Mouse (Mus musculus) ZHBTc4 (cell line): ENCODE data around the gene Fignl1.

Experiments
- DNase-seq: peaks from one replicate; pipeline ENCODE4 v3.0.0-alpha.2; 2011; ENCODE audit warnings: low read depth, low spot score

Gene Fignl1

DNA sequence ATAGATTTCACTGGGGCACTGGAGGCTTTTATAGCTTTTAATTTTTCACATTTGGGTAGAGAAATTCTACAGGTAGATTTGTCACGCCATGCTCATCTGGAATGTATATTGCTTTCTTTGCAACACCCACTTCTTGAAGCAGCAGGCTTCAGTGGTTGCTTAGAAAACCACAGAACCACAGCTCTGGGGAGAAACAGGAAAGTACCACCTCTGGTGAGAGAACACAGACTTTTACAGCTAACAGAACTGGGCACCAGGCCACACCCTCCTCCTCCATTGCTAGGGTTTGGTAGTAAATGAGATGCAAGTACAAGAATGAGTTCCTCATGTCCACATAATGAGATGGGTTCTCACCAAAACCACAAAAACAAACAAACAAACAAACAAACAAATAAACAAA is 42.7 kb downstream of the Fignl1 start:
- DNase-seq: no peak

- DNase-seq: no peak
These were observed 43.3 kb downstream of the Fignl1 start for GRCm38 (mm10) chr11:11765414-11765813.

DNA sequence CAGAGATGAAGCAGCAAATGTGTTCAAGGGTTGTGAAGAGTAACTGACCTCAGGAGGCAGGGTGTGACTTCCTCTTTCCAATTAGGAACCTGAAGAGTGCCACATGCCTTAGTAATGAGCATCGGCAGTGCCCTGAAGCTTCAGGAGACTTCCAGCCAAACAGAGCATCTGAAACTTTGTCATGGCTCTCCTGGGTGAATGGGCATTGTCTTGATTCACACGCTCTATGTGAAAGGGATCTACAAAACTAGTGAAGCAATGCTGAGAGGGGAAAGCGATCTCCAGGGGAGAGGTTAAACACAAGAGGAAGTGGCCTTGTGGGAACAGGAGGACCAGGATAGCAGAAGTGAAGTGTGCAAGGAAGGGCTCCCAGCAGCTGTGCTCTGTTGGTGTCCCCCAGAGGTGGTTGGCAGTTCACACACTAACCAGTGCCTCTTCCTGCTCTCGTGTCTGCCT is 45.5 kb downstream of the Fignl1 start:
- no peak for DNase-seq

DNA sequence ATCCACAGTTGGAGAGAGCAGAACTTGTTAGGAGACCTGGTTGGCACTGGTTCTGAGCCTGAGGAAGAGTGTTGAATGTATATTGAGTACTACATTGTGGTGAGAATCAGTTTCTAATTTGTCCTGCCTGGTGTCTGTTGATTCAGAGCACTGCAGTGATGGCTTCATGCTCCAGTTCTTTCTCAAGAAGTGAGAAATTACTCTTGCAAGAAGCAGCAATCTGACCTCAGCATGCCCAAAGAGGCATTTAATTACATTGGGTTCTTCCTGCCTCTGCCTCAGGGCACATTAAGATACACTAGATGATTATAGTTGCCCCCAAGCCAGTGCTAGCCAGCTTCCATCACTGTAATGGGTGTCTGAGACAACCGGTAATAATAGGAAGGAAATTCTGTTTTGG is 49.9 kb downstream of the Fignl1 start:
- no peak for DNase-seq

DNA sequence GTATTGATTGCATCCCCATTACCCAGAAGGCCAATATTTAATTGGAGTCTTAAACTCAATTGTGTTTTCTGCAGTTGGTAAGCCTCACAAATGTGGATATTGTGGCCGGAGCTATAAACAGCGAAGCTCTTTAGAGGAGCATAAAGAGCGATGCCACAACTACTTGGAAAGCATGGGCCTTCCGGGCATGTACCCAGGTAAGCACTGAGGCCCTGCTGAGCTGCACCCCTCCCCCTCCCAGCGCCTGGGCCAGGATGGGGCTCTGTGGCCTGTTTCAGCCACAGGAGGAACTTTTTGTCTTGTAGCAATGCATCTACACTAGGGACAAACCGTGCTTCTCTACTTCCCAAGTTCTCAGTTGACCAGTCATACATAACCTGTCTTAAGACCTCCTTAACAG is 50.6 kb downstream of the Fignl1 start:
- no peak for DNase-seq

- DNase-seq: no peak
These were observed 55.9 kb downstream of the Fignl1 start for GRCm38 (mm10) chr11:11752859-11753258.

- DNase-seq: no peak
These were observed 57.7 kb downstream of the Fignl1 start for GRCm38 (mm10) chr11:11751091-11751490.

GRCm38 (mm10) chr11:11744222-11744621 is 64.5 kb downstream of the Fignl1 start:
- DNase-seq: no peak

DNA sequence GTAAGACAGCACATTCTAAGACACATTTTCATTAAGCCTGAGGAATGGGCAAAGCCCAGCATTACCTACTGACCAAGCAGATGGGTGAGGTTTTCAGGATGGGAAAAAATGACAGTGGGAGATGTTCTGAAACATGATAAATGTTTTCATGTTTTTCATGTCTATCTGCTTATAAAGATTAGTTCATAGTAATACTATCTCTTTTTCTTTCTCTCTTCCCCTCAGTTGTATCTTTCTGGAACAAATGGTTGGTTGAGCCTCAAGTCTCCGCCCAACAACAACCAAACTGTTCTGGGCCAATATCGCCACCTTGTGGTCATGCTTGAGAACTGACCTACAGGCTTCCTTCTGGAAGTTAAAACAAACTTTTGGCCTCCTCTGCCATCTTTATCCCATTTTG is 66.1 kb downstream of the Fignl1 start:
- peak; percentile 70 for DNase-seq

DNA sequence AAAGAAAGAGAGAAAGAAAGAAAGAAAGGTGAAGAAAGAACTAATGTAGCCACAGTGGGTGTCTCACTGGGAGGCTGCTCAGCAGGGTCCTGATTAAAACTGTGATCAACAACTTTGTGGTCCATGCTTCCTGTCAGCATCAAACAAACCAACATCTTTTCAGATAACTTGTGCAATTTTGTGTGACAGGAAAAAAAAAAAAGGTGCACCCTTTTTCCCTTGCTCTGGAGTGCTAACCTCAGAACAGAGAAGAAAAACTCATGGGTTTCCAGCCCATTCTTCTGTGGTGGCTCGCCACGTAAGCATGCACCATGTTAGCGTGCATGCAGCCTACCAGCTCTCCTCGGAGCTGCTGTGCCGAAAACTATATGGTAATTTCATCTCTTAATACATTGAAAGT is 67.2 kb downstream of the Fignl1 start:
- DNase-seq: no peak

DNA sequence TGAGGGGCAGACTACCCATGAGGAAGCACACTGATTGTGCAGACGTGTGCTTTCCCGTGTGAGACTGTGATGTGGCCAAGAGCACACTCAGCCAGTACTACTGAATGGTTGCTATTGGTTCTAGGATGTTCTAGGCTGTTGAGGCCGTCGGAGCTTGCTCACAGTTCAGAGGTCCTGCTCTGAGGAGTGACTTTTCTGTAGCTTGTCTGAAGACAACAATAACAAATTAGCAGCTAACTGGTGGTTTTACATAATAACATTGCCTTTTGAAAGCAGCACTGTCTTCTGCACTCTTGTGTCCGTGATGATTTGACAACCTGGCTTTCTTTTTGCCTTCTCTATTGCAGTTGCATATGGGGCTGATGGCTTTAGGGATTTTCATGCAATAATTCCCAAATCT is 68.2 kb downstream of the Fignl1 start:
- DNase-seq: no peak

GRCm38 (mm10) chr11:11739054-11739453 is 69.7 kb downstream of the Fignl1 start:
- no peak for DNase-seq

DNA sequence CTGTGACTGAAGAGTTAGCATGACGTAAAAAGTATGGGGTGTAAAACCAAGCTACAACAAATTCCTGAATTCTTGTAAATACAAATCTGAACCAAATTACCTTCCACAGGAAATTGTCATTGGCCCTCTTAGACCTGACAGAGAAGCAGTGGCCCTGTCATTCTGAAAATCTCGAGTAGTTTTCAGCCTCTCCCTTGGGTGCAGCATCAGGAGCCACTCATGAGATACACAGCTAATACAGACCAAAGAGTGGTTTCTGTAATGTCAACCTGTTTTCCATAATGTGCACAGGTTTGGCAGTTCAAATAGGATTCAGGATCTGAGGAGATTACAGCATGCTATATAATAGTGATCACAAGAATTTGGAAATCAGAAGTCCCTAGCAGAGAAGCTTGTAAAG is 71.2 kb downstream of the Fignl1 start:
- no peak for DNase-seq
